Mouse (Mus musculus) macrophage (primary cell): Measurements from ENCODE around the gene Zfp518b. TPM values are rescaled to one million over a fixed set of nuclear protein-coding genes. Genes with fewer than 3 reads are reported as not detected.

ENCODE experiments used
- polyA plus RNA-seq: library from polyadenylated mRNA; stranded (reverse); fragments of 250-400 nt; gene quantifications from 3 replicates; pipeline ENCODE4 v1.2.4, GENCODE M21; 2018; ENCODE audit warnings: inconsistent platforms

Zfp518b gene
- polyA plus RNA-seq, 1 experiment from 2014 or later = 2.0 TPM

Other genes with a start within 250 kb of the Zfp518b start
- 8.5 to 10.7 TPM (median 9.2 TPM) in 3 replicates for gene Slc2a9, start 181.7 kb downstream of the Zfp518b start, polyA plus RNA-seq
- 222 to 407 TPM (median 317 TPM) in 3 replicates for gene Wdr1, start 121.6 kb downstream of the Zfp518b start, polyA plus RNA-seq
- not detected in 3 replicates for gene Clnk, start 192.0 kb upstream of the Zfp518b start, polyA plus RNA-seq